Mouse (Mus musculus) ovary, adult 18-20 months (tissue): Measurements from ENCODE around the gene Cobl.
A peak's percentile ranks its signal among the peaks of the same experiment; 100 is the strongest.

Experiments
- DNase-seq: peaks from one replicate; pipeline ENCODE4 v3.0.0; 2022; ENCODE audit warnings: low spot score, mixed read lengths

The Cobl gene

DNA sequence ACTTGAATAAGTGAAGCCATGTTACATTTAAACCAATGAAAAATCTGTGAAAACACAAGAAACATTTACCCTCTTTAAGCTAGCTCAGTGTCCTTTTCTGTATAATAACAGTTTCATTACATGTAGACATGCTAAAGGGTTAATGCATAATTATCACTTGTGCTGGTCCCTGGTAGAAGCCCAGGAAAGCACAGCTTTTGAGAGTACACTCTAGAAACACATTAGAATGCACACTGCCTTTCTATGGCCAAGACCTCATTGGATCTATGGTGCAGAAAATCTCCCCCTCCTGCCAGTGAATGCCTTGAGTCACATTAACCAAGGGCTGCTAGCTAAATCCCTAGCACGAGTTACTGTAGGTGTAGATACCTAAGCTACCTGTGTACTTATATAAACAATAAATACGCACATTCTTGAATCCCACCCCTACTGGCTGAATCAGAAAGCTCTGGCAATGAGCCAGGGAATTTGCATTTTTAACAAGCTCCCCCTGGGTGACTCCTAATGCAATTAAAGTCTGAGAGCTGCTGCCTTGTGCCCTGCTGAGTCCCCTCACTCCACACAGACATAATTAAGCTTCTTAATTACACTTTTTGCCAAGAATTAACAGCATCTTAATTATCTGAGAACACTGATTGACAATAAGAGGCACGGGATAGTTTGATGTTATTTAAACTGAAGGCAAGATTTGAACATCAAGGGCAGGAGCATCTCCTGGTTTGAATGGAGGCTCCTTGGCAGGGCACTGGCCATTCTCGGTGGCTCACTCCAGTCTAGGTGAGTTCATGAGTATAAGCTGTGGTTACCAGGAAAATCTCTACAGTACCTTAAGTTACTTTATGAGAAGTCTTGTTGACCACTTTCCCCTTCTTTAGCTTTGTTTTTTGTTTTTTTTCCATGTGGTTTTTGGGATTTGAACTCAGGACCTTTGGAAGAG, 244.9 kb downstream of the Cobl start:
- DNase-seq, result no peak

DNA sequence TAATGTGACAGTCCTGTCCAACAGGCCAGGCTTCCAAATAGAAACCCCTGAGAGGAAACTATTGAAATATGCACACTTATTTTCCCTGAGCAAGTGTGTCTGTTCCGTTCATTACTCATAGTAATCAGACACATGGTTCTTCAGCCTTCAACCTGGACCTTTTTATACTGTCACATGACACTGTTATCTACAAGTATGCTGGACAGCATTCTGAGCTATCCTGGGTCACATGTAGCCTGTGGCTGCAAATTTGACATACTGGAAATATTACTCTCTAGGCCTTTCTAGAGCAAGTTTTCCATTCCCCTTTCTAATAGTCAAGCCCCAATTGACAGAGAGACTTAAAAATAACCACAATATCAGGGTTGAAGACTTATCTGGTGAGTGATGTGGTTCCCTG, 247.9 kb downstream of the Cobl start:
- no peak for DNase-seq

DNA sequence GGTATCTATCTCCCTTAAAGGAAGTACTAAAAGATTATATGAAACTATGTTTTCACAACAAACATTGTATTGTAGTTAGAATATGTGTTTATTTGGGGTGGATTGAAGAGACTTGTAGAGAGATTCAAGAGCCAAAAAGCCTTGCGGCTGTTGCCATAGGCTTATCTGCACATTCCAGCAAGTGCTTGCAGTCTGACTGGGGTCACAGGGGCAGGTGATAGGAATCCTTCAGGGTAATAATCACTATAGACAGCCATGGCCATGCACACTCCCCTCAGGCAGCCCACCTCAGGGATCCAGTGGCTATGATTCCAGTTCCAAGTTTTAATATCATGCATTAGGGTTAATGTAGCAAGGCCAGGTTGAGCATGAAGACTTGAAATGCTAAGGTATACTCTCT, 249.2 kb downstream of the Cobl start:
- DNase-seq, result no peak

DNA sequence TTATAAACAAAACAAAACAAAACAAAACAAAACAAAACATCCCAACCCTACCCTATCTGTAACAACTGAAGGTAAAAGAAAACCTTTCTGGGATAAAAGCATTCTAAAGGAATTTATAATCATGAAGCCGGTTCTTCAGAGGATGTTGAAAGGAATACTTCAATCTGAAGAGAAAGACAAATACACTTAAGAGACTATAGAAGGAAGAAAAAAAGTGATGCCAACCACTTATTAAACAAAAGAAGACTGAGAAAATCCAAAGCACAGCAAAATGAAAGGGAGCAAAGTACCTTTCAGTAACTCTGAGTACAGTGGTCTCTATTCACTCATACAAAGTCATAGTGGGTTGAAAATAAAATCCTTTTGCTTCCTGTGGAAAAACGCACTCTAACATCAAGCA, 256.2 kb downstream of the Cobl start:
- DNase-seq, result no peak

DNA sequence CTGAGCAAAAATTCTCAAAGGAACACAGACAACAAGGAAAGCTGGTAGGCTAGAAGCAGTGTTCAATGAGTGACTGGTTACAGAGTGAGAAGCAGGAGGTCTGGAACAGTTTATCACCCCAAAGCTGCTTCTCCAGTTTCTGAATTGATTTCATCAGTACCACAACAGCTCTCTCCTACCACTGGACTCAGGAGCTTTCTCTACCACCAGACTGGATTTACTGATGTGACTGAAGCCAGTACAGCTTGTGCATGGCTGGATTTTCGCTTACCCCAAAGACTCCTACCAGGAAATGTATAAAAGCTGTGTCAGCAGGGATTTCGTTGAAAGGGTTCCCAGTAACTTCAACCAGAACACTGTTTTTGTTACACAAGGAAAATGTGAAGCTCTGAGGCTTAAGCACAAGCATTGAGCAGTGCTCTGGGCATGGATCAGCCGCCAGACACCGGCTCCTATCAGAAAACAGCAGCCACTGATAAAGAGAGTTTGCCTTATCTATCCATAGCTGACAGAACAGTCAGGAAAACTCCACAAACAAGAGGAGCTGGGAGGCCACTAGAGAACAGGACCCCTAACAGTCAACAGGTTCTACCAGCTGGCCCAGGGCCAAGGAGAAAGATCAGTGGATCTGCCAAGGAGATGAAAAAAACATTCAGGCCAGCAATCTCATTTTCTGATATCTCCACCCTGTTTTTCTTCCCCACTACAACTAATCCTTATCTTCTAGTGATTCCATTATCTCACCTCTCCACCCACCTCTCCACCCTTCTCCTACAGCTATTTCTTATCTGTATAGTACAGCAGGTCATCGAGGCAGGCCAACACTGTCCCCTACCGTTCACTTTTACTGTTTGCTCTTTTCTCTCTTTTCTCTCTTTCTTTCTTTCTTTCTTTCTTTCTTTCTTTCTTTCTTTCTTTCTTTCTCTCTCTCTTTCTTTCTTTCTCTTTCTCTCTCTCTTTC, 259.3 kb downstream of the Cobl start:
- peak; percentile 19 for DNase-seq

DNA sequence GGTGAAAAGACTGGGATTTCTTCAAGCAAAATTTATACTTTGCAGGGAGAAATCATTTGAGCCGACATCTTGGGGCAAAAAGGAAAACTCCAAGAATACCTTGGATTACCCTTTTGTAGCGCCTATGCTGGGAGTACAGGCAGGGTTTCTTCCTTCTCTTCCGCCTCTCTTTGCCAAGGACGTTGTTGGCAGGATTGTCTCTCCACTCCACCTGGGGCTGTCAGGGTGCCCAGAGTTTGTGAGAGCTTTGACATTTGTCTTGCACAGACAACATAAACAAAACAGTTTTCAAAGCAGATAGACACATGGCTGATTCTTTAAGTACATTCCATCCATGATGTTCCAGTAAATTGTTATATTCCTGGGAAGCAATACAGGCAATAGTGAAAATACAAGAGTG, 265.3 kb downstream of the Cobl start:
- no peak for DNase-seq

DNA sequence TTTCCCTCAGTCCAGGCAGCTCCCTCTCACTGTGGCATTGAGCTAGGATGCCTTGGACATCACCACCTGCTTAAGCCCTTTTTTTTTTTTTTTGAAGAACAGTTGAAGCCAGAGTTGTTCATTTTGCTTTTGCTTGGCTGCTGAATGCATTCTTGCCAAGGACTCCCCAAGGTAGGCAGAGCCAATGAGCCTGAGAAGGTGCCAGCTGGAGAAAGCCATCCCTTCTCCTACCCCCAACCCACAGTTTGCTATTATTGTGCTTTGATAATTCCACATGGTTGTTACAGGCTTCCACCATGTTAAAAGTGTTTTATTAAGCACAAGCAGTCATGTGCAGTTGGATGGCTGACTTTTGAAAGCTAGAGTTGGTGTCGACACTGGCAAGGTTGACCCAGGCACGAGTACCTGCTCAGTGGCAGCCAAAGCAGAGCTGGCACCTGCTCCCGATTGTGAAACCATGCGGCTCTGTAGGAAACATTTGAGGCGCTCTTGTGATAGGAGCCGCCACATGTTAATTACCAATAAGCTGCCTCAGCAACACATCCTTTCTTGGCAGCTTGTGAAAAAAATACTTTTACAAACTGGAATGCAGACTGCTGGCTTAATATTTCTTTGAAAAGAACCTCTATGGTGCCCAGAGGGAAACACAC, 265.9 kb downstream of the Cobl start:
- DNase-seq, result no peak

DNA sequence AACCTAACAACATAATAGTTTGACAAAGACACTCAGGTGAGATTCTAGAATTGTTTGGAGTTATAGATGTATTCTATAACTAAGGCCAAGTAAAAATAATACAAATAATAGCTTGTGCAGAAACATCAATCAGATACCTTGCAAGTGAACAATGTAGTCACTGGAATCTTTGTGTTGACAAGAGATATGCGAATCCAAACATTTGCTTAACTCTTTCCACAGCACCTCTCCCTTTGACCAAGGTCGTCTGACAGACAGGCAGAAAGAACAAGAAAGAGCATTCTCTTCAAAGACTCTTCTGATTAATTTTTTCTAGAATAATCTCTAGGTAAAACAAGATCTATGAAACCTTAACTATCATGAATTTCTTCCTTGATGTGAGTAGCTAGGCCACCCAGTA, 266.7 kb downstream of the Cobl start:
- no peak for DNase-seq

DNA sequence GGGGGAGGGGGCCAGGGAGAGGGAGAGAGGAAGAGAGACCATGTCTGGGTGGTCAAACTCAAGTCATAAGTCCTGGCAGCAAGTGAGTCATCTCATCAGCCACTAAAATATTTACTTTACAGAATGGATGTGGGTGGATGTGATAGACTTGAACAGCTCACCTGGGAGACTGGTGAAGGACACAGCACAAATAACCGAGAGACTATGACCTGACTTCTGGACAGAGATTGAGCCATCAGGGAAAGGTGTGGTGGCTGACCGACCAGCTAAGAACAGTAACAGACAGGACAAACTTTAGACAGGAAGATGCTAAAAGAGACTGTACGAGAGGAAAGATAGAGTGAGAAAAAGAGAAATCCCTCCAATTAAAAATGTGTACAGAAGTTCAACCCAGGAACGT, 267.2 kb downstream of the Cobl start:
- DNase-seq, result no peak

DNA sequence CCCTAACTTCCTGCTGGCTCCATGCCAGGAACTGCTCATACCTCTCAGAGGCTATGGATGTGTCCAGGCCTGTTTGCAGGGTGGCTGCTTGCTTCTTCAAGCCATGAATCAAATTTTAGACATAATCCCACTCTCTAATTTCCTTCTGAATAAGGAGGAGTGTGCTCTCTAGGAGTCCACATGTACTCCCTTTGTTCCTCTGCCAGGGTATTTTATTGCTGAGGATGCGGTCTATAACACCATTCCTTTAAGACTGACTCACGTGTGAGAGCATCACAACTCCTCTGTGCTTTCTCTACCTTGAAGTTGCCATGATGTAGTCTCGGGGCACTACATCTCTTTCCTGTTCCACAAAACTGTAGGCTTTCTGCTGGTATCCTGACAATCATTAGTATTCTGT, 269.4 kb downstream of the Cobl start:
- DNase-seq, result no peak

DNA sequence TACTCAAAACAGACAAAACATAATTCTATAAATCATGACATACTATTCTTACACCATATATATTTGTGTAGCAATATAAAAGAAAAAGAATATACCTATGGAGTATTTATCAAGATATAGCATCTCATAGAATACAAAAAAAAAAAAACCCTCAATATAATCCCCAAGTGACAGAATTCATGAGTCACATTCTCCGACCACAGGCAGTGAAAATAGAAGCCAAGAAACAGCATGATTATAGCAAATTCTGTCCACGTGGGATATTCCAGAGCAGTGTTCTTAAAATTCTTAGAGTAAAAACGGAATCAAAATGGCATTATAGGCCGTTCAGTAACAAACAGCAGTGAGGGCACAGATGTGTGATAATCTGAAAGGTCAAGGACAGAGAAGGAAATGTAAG, 271.4 kb downstream of the Cobl start:
- DNase-seq, result no peak

DNA sequence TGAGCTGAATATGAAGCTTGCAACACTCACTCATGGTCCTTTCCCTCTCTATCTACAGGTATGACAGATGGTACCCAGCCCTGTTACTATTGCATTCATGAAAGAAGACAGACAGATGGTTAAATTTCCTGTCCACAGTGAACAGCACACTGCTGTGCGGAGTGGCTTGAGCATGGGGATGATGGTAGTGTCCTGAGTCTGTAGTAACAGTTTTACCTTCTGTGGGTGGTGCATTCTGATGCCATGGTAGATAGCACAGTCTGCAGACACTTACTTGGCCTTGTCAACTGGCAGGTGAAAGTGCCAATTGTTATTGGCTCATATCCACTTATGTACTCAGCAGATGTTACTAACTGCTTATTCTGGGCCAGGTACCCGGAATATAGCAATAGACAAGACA, 273.4 kb downstream of the Cobl start:
- DNase-seq, result no peak

DNA sequence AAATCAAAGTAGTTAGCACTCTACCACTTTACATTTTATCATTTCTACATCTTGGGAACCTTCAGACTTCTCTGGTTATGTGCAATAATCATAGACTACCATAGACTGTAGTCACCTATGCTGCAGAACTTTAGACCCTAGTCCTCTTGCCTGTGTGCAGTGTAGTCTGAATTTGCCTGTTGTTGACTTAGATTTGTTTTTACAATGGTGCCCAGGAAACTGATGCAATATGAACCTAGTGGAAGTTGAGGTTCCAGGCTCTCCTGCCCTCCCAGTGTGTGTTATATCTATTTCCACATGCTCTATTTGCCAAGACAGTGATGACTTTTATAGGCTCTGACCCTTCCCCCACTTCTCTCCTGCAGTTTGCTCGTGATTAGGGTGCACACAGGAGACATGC, 274.3 kb downstream of the Cobl start:
- DNase-seq, result no peak
